Mouse (Mus musculus): ENCODE measurements around the gene Otos. TPM values are rescaled to one million over a fixed set of nuclear protein-coding genes. Genes with fewer than 3 reads are reported as not detected.

The Otos gene
- total RNA-seq, 1 experiment: not detected

DNA sequence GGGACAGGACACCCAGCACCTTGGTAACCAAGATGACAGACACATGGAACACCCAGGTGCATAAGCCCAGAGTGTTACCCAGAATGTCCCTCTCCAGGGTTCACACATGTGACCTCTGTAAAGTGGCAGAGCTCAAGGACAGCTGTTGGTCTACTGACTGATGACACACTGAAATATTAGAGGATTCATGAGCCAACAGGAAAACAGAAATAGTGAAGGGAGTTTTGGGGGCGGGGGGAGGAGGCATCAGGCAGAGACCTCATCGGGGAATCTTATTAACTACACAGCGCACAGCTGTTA is 28.0 kb upstream of the Otos start:
- in situ Hi-C loops (cut with MboI; ENCODE audit: low sequenced_read_pairs in 2 of 2, unreplicated experiment in 2 of 2): no loop called here
- Histone ChIP-seq H3K36me3 (ENCODE audit: control insufficient read depth, insufficient read depth, low read length, poor library complexity, severe bottlenecking) (no peaks in the 10 kb centered on the region), H3K9me3 (ENCODE audit: control insufficient read depth, insufficient read depth, low read depth, low read length) (no peaks in the 10 kb centered on the region), H3K4me3 (ENCODE audit: insufficient read depth in 1 of 2, low read depth in 1 of 2, low read length in 2 of 2, poor library complexity in 1 of 2, severe bottlenecking in 1 of 2) (no peak overlapping the region), H3K4me1 (ENCODE audit: control insufficient read depth in 2 of 2, insufficient read depth in 2 of 2, low read length in 2 of 2, poor library complexity in 1 of 2) (no peaks in the 10 kb centered on the region), H3K27ac (ENCODE audit: insufficient read depth, low read depth, low read length, poor library complexity, severe bottlenecking) (no peak overlapping the region), H3K9ac (ENCODE audit: insufficient read depth, low read depth, low read length, poor library complexity, severe bottlenecking) (no peak overlapping the region)
- no peak for DNase-seq (ENCODE audit: low read depth, low spot score)
- TF ChIP-seq MAFK (IDR thresholded peaks at IDR 0.05; ENCODE audit: insufficient read depth, low read depth, low read length): no peak

DNA sequence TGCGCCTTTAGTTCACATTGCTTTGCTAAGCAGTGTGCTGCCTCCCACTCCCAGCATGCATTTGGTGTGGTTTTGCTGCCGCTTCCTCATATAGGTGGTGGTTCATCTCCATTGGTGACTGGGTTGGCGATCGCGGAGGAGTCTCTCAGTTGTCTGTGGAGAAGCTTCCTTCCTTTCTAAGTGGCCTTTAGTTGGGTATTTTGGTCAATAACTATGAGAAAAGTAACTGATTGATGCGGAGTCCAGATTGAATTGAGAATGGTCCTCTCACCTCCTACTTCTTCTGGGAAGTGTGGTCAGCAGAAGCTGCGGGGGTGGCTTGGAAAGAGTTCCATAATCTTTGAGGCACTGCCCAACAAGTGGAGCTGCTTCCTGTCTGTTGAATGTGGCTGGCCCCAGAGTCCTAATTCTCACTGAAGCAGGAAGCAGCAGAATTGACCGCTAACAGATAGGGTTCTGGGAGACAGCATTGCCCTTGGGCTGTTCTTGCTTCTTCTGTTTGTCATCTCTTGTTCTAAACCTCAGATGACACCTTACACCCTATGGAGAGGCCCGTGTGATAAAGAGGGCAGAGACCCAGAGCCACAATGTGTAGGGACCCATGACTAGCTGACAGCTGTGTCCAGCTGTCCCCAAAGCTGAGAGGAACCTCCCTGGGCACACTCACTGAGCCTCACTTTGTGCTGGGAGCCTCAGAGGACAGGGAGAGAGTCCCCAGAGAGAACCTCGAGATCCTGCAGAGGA is 27.5 kb upstream of the Otos start:
- no peaks in the 10 kb centered on the region for H3K36me3 ChIP-seq (ENCODE audit: control insufficient read depth, insufficient read depth, low read length, poor library complexity, severe bottlenecking)
- in situ Hi-C loops (cut with MboI; ENCODE audit: low sequenced_read_pairs in 2 of 2, unreplicated experiment in 2 of 2): no loop called here
- no peak for TF ChIP-seq CHD2 (IDR thresholded peaks at IDR 0.05; ENCODE audit: low read depth, low read length)
- no peak for TF ChIP-seq MAFK (IDR thresholded peaks at IDR 0.05; ENCODE audit: insufficient read depth, low read depth, low read length)
- no peak for TF ChIP-seq ZNF384 (IDR thresholded peaks at IDR 0.05; ENCODE audit: low read depth, low read length)
- TF ChIP-seq ZC3H11A (IDR thresholded peaks at IDR 0.05; ENCODE audit: borderline replicate concordance, low read depth, low read length): no peak
- no peak for TF ChIP-seq HCFC1 (IDR thresholded peaks at IDR 0.05; ENCODE audit: borderline replicate concordance, insufficient read depth, low read length)
- H3K9me3 ChIP-seq (ENCODE audit: control insufficient read depth, insufficient read depth, low read depth, low read length): no peaks in the 10 kb centered on the region
- H3K4me3 ChIP-seq (ENCODE audit: insufficient read depth in 1 of 2, low read depth in 1 of 2, low read length in 2 of 2, poor library complexity in 1 of 2, severe bottlenecking in 1 of 2): no peak overlapping the region
- no peak overlapping the region for H3K9ac ChIP-seq (ENCODE audit: insufficient read depth, low read depth, low read length, poor library complexity, severe bottlenecking)
- H3K27ac ChIP-seq (ENCODE audit: insufficient read depth, low read depth, low read length, poor library complexity, severe bottlenecking): no peak overlapping the region
- H3K4me1 ChIP-seq (ENCODE audit: control insufficient read depth in 2 of 2, insufficient read depth in 2 of 2, low read length in 2 of 2, poor library complexity in 1 of 2): no peaks in the 10 kb centered on the region
- DNase-seq (ENCODE audit: low read depth, low spot score): no peak

DNA sequence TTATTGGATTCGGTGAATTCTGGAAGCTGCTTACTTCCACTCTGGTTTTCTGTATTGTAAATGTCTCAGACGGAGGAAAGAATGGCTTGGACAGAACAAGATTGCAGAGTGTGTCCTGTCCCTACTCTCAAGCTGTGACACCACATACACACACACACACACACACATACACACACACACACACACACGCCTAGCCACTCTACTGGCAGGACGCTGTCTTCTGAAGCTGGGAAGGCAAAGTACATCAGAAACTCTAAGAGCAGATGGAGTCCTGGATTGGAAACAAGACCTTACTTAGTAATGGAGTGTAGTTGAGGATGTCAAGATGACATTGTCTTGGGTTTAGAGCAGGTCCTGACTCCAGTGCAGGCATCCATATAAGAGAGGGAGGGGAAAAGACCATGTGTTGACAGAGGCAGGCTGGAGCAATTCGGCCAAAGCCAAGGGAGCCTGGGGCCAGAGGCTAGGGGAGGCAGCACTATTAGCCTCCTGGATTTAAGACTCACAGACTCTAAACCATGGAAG is 24.7 kb upstream of the Otos start:
- Histone ChIP-seq H3K4me1 (ENCODE audit: control insufficient read depth in 2 of 2, insufficient read depth in 2 of 2, low read length in 2 of 2, poor library complexity in 1 of 2) (no peaks in the 10 kb centered on the region), H3K4me3 (ENCODE audit: insufficient read depth in 1 of 2, low read depth in 1 of 2, low read length in 2 of 2, poor library complexity in 1 of 2, severe bottlenecking in 1 of 2) (no peak overlapping the region), H3K9ac (ENCODE audit: insufficient read depth, low read depth, low read length, poor library complexity, severe bottlenecking) (no peak overlapping the region), H3K9me3 (ENCODE audit: control insufficient read depth, insufficient read depth, low read depth, low read length) (no peaks in the 10 kb centered on the region), H3K36me3 (ENCODE audit: control insufficient read depth, insufficient read depth, low read length, poor library complexity, severe bottlenecking) (no peaks in the 10 kb centered on the region), H3K27ac (ENCODE audit: insufficient read depth, low read depth, low read length, poor library complexity, severe bottlenecking) (no peak overlapping the region)
- TF ChIP-seq ZNF384 (IDR thresholded peaks at IDR 0.05; ENCODE audit: low read depth, low read length) (no peak), CHD2 (IDR thresholded peaks at IDR 0.05; ENCODE audit: low read depth, low read length) (no peak), MAFK (IDR thresholded peaks at IDR 0.05; ENCODE audit: insufficient read depth, low read depth, low read length) (no peak), HCFC1 (IDR thresholded peaks at IDR 0.05; ENCODE audit: borderline replicate concordance, insufficient read depth, low read length) (no peak), ZC3H11A (IDR thresholded peaks at IDR 0.05; ENCODE audit: borderline replicate concordance, low read depth, low read length) (no peak)
- DNase-seq (ENCODE audit: low read depth, low spot score): no peak
- in situ Hi-C loops (cut with MboI; ENCODE audit: low sequenced_read_pairs in 2 of 2, unreplicated experiment in 2 of 2): no loop called here

DNA sequence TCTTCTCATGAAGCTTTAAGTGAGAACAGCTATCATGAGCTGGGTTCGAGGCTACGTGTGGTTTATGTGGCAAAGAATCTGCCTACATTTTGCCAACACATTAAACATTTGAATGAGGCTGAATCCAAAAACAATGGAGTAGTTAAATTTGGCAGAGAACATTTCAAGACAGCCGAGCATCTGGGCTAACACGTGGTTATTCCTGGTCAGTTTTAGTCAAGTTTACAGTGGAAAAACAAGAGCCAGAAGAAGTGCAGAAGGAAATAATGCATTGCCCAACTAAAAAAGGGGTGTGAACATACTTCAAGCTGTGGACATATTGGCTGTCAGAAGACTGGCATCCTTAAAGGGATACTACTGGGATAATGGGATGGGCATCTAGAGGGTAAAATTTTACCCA is 22.7 kb upstream of the Otos start:
- Histone ChIP-seq H3K4me3 (ENCODE audit: insufficient read depth in 1 of 2, low read depth in 1 of 2, low read length in 2 of 2, poor library complexity in 1 of 2, severe bottlenecking in 1 of 2) (no peak overlapping the region), H3K9ac (ENCODE audit: insufficient read depth, low read depth, low read length, poor library complexity, severe bottlenecking) (no peak overlapping the region), H3K36me3 (ENCODE audit: control insufficient read depth, insufficient read depth, low read length, poor library complexity, severe bottlenecking) (no peaks in the 10 kb centered on the region), H3K4me1 (ENCODE audit: control insufficient read depth in 2 of 2, insufficient read depth in 2 of 2, low read length in 2 of 2, poor library complexity in 1 of 2) (no peaks in the 10 kb centered on the region), H3K9me3 (ENCODE audit: control insufficient read depth, insufficient read depth, low read depth, low read length) (no peaks in the 10 kb centered on the region), H3K27ac (ENCODE audit: insufficient read depth, low read depth, low read length, poor library complexity, severe bottlenecking) (no peak overlapping the region)
- in situ Hi-C loops (cut with MboI; ENCODE audit: low sequenced_read_pairs in 2 of 2, unreplicated experiment in 2 of 2): no loop called here
- TF ChIP-seq CHD2 (IDR thresholded peaks at IDR 0.05; ENCODE audit: low read depth, low read length): no peak
- TF ChIP-seq HCFC1 (IDR thresholded peaks at IDR 0.05; ENCODE audit: borderline replicate concordance, insufficient read depth, low read length): no peak
- no peak for TF ChIP-seq MAFK (IDR thresholded peaks at IDR 0.05; ENCODE audit: insufficient read depth, low read depth, low read length)
- no peak for TF ChIP-seq ZNF384 (IDR thresholded peaks at IDR 0.05; ENCODE audit: low read depth, low read length)
- no peak for TF ChIP-seq ZC3H11A (IDR thresholded peaks at IDR 0.05; ENCODE audit: borderline replicate concordance, low read depth, low read length)
- DNase-seq (ENCODE audit: low read depth, low spot score): no peak

DNA sequence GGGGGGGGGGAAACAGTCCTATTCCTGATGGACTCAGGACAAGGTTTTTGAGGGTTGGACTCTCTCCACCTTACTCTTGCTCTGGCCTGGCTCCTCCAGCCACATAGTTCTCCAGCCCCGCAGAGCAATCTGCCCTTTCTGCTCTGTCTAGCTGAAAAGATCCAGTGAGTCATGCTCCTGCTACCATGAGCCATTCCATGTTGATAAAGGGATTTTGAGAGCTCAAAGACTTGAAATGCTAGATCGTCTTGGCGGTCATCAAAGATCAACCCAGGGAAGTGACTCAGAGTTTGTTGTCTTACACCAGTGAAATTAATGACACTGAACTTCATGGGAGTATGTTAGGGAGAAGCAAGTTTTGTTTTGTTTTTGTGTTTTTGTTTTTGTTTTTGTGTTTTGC is 20.8 kb upstream of the Otos start:
- Histone ChIP-seq H3K36me3 (ENCODE audit: control insufficient read depth, insufficient read depth, low read length, poor library complexity, severe bottlenecking) (no peaks in the 10 kb centered on the region), H3K9me3 (ENCODE audit: control insufficient read depth, insufficient read depth, low read depth, low read length) (no peaks in the 10 kb centered on the region), H3K9ac (ENCODE audit: insufficient read depth, low read depth, low read length, poor library complexity, severe bottlenecking) (no peak overlapping the region), H3K4me3 (ENCODE audit: insufficient read depth in 1 of 2, low read depth in 1 of 2, low read length in 2 of 2, poor library complexity in 1 of 2, severe bottlenecking in 1 of 2) (no peak overlapping the region), H3K27ac (ENCODE audit: insufficient read depth, low read depth, low read length, poor library complexity, severe bottlenecking) (no peak overlapping the region), H3K4me1 (ENCODE audit: control insufficient read depth in 2 of 2, insufficient read depth in 2 of 2, low read length in 2 of 2, poor library complexity in 1 of 2) (no peaks in the 10 kb centered on the region)
- no peak for TF ChIP-seq HCFC1 (IDR thresholded peaks at IDR 0.05; ENCODE audit: borderline replicate concordance, insufficient read depth, low read length)
- no peak for TF ChIP-seq ZNF384 (IDR thresholded peaks at IDR 0.05; ENCODE audit: low read depth, low read length)
- no peak for TF ChIP-seq ZC3H11A (IDR thresholded peaks at IDR 0.05; ENCODE audit: borderline replicate concordance, low read depth, low read length)
- DNase-seq (ENCODE audit: low read depth, low spot score): no peak
- in situ Hi-C loops (cut with MboI; ENCODE audit: low sequenced_read_pairs in 2 of 2, unreplicated experiment in 2 of 2): no loop called here
